Mouse (Mus musculus) lung, embryonic 15.5 days (tissue): ENCODE measurements around the gene Impg2. TPM values are rescaled to one million over a fixed set of nuclear protein-coding genes. Genes with fewer than 3 reads are reported as not detected.

ENCODE experiments used
- ATAC-seq: fragments of 200-750 bp; cut with Nextera tagmentation; 2 replicates; pipeline ENCODE4 v1.8.0; 2017; ENCODE audit warnings: moderate number of reproducible peaks, borderline replicate concordance; ENCODE audit not compliant: low FRiP score, low TSS enrichment; ENCODE audit errors: extremely low read depth
- H3K27ac ChIP-seq: fragments of 300-500 bp; sonication (generic); 2 replicates; pipeline ENCODE4 v1.5.1; 2015; ENCODE audit warnings: moderate library complexity, mild to moderate bottlenecking, inconsistent platforms
- H3K27me3 ChIP-seq: fragments of 300-500 bp; sonication (generic); 2 replicates; pipeline ENCODE4 v1.6.1; 2015; ENCODE audit warnings: inconsistent platforms
- H3K36me3 ChIP-seq: fragments of 300-500 bp; sonication (generic); 2 replicates; pipeline ENCODE4 v1.6.1; 2015; ENCODE audit warnings: inconsistent platforms
- H3K4me1 ChIP-seq: fragments of 300-500 bp; sonication (generic); 2 replicates; pipeline ENCODE4 v1.6.1; 2015; ENCODE audit warnings: inconsistent platforms
- H3K4me2 ChIP-seq: fragments of 300-500 bp; sonication (generic); 2 replicates; pipeline ENCODE4 v1.6.1; 2015; ENCODE audit warnings: inconsistent platforms, mild to moderate bottlenecking, moderate library complexity
- H3K4me3 ChIP-seq: fragments of 300-500 bp; sonication (generic); 2 replicates; pipeline ENCODE4 v1.5.1; 2015; ENCODE audit warnings: mild to moderate bottlenecking, inconsistent platforms
- H3K9ac ChIP-seq: fragments of 300-500 bp; sonication (generic); 2 replicates; pipeline ENCODE4 v1.6.1; 2015; ENCODE audit warnings: inconsistent platforms
- H3K9me3 ChIP-seq: fragments of 300-500 bp; sonication (generic); 2 replicates; pipeline ENCODE4 v1.6.1; 2016; ENCODE audit warnings: inconsistent platforms
- WGBS: fragments of 180-500 bp; shearing (Covaris S2); methylation state at CpG from one replicate; pipeline ENCODE4 v1.1.7; 2015; 5-methylcytosine and 5-hydroxymethylcytosine counted together
- polyA plus RNA-seq: library from polyadenylated mRNA; unstranded; fragments of >200 nt; fragmentation: Nextera tagmentation; extraction: Ambion mirVana; gene quantifications from 2 replicates; pipeline ENCODE4 v1.2.1, GENCODE M21; 2015

The Impg2 gene
- polyA plus RNA-seq = 0.08 and 0.10 TPM in 2 replicates

GRCm38 (mm10) chr16:56204051-56204450, at the start of gene Impg2:
Gene Impg2 (plus strand): TSS chr16:56204313.
- Histone ChIP-seq H3K4me1 (no peaks in the 10 kb centered on the region), H3K27ac (no peak within 1 kb of the TSS), H3K36me3 (no peaks in the 10 kb centered on the region), H3K4me3 (no peak within 1 kb of the TSS), H3K9ac (no peak within 1 kb of the TSS), H3K9me3 (no peaks in the 10 kb centered on the region), H3K27me3 (no peaks in the 10 kb centered on the region), H3K4me2 (no peak within 1 kb of the TSS)
- no peak for ATAC-seq
- WGBS = 53% methylated on average over 6 of the region's 6 CpGs

GRCm38 (mm10) chr16:56163466-56163865, 40.6 kb upstream of the Impg2 start:
- Histone ChIP-seq H3K4me2 (no peak overlapping the region), H3K36me3 (no peaks in the 10 kb centered on the region), H3K27me3 (no peaks in the 10 kb centered on the region), H3K27ac (no peak overlapping the region), H3K9ac (no peak overlapping the region), H3K4me3 (no peak overlapping the region), H3K9me3 (no peaks in the 10 kb centered on the region), H3K4me1 (no peaks in the 10 kb centered on the region)
- ATAC-seq = no peak
- 89% methylated on average over 7 of the region's 7 CpGs for WGBS

GRCm38 (mm10) chr16:56170247-56170646, 33.9 kb upstream of the Impg2 start:
- Histone ChIP-seq H3K4me1 (no peaks in the 10 kb centered on the region), H3K36me3 (peaks cover 9% of the 10 kb centered on the region; the same call in 1 of the 2 replicates), H3K4me3 (no peak overlapping the region), H3K4me2 (no peak overlapping the region), H3K9me3 (no peaks in the 10 kb centered on the region), H3K27ac (no peak overlapping the region), H3K9ac (no peak overlapping the region), H3K27me3 (no peaks in the 10 kb centered on the region)
- no peak for ATAC-seq

- H3K36me3 ChIP-seq = peaks cover 13% of the 10 kb centered on the region; the same call in 1 of the 2 replicates
- H3K9ac ChIP-seq = no peak overlapping the region
- H3K4me2 ChIP-seq = no peak overlapping the region
- H3K9me3 ChIP-seq = no peaks in the 10 kb centered on the region
- no peaks in the 10 kb centered on the region for H3K27me3 ChIP-seq
- H3K4me3 ChIP-seq = no peak overlapping the region
- no peaks in the 10 kb centered on the region for H3K4me1 ChIP-seq
- H3K27ac ChIP-seq = no peak overlapping the region
- ATAC-seq = no peak
- 54% methylated on average over 8 of the region's 8 CpGs for WGBS
Observed at GRCm38 (mm10) chr16:56175867-56176581, 28.1 kb upstream of the Impg2 start.

GRCm38 (mm10) chr16:56186863-56187262, 17.2 kb upstream of the Impg2 start:
- Histone ChIP-seq H3K27ac (no peak overlapping the region), H3K4me1 (no peaks in the 10 kb centered on the region), H3K4me3 (no peak overlapping the region), H3K9me3 (no peaks in the 10 kb centered on the region), H3K36me3 (peaks cover 28% of the 10 kb centered on the region), H3K9ac (no peak overlapping the region), H3K4me2 (no peak overlapping the region), H3K27me3 (no peaks in the 10 kb centered on the region)
- ATAC-seq = no peak
- WGBS = 73% methylated on average over 4 of the region's 4 CpGs

- WGBS = 86% methylated on average over 9 of the region's 9 CpGs
- no peak overlapping the region for H3K4me3 ChIP-seq
- ATAC-seq = no peak
- no peak overlapping the region for H3K9ac ChIP-seq
- no peak overlapping the region for H3K4me2 ChIP-seq
- H3K27me3 ChIP-seq = no peaks in the 10 kb centered on the region
- no peaks in the 10 kb centered on the region for H3K9me3 ChIP-seq
- no peaks in the 10 kb centered on the region for H3K4me1 ChIP-seq
- H3K27ac ChIP-seq = no peak overlapping the region
- H3K36me3 ChIP-seq = peaks cover 19% of the 10 kb centered on the region
Observed at GRCm38 (mm10) chr16:56188198-56188597, 15.9 kb upstream of the Impg2 start.

GRCm38 (mm10) chr16:56212740-56213139, 8.6 kb downstream of the Impg2 start:
- Histone ChIP-seq H3K36me3 (no peaks in the 10 kb centered on the region), H3K27me3 (no peaks in the 10 kb centered on the region), H3K4me3 (no peak overlapping the region), H3K9ac (no peak overlapping the region), H3K9me3 (no peaks in the 10 kb centered on the region), H3K27ac (no peak overlapping the region), H3K4me1 (no peaks in the 10 kb centered on the region), H3K4me2 (no peak overlapping the region)
- 56% methylated on average over 3 of the region's 3 CpGs for whole genome bisulfite sequencing
- no peak for ATAC-seq

GRCm38 (mm10) chr16:56227686-56228085, 23.6 kb downstream of the Impg2 start:
- H3K9ac ChIP-seq = no peak overlapping the region
- no peaks in the 10 kb centered on the region for H3K36me3 ChIP-seq
- ATAC-seq = no peak
- no peaks in the 10 kb centered on the region for H3K9me3 ChIP-seq
- no peaks in the 10 kb centered on the region for H3K27me3 ChIP-seq
- H3K4me3 ChIP-seq = no peak overlapping the region
- no peak overlapping the region for H3K4me2 ChIP-seq
- no peaks in the 10 kb centered on the region for H3K4me1 ChIP-seq
- H3K27ac ChIP-seq = no peak overlapping the region

- no peak; the same call in 1 of the 2 replicates for ATAC-seq
- 23% methylated on average over 2 of the region's 2 CpGs for WGBS
Observed at GRCm38 (mm10) chr16:56229455-56229854, 25.3 kb downstream of the Impg2 start.

GRCm38 (mm10) chr16:56231300-56231699, 27.2 kb downstream of the Impg2 start:
- Histone ChIP-seq H3K4me3 (no peak overlapping the region), H3K4me1 (no peaks in the 10 kb centered on the region), H3K4me2 (no peak overlapping the region), H3K27me3 (no peaks in the 10 kb centered on the region), H3K27ac (no peak overlapping the region), H3K36me3 (no peaks in the 10 kb centered on the region), H3K9me3 (no peaks in the 10 kb centered on the region), H3K9ac (no peak overlapping the region)
- ATAC-seq = no peak
- 53% methylated on average over 10 of the region's 10 CpGs for WGBS

More at GRCm38 (mm10) chr16:56229455-56229854, 25.3 kb downstream of the Impg2 start:
- Histone ChIP-seq H3K27me3 (no peaks in the 10 kb centered on the region), H3K36me3 (no peaks in the 10 kb centered on the region), H3K27ac (no peak overlapping the region), H3K4me1 (no peaks in the 10 kb centered on the region), H3K9me3 (no peaks in the 10 kb centered on the region), H3K4me2 (no peak overlapping the region), H3K4me3 (no peak overlapping the region), H3K9ac (no peak overlapping the region)

- Histone ChIP-seq H3K27me3 (no peaks in the 10 kb centered on the region), H3K27ac (no peak overlapping the region), H3K36me3 (no peaks in the 10 kb centered on the region), H3K4me2 (no peak overlapping the region), H3K4me3 (no peak overlapping the region), H3K9ac (no peak overlapping the region), H3K9me3 (no peaks in the 10 kb centered on the region), H3K4me1 (no peaks in the 10 kb centered on the region)
- ATAC-seq = no peak
- WGBS = 58% methylated on average over 10 of the region's 10 CpGs
Observed at GRCm38 (mm10) chr16:56232736-56233135, 28.6 kb downstream of the Impg2 start.

- no peaks in the 10 kb centered on the region for H3K27me3 ChIP-seq
- H3K9me3 ChIP-seq = no peaks in the 10 kb centered on the region
- H3K4me1 ChIP-seq = no peaks in the 10 kb centered on the region
- H3K36me3 ChIP-seq = no peaks in the 10 kb centered on the region
- no peak overlapping the region for H3K4me3 ChIP-seq
- no peak overlapping the region for H3K4me2 ChIP-seq
- H3K27ac ChIP-seq = no peak overlapping the region
- 83% methylated on average over 3 of the region's 3 CpGs for WGBS
- ATAC-seq = no peak
- no peak overlapping the region for H3K9ac ChIP-seq
Observed at GRCm38 (mm10) chr16:56246031-56246430, 41.9 kb downstream of the Impg2 start.

- Histone ChIP-seq H3K4me2 (no peak overlapping the region), H3K9ac (no peak overlapping the region), H3K9me3 (no peaks in the 10 kb centered on the region), H3K4me3 (no peak overlapping the region), H3K4me1 (no peaks in the 10 kb centered on the region), H3K27ac (no peak overlapping the region), H3K27me3 (no peaks in the 10 kb centered on the region), H3K36me3 (no peaks in the 10 kb centered on the region)
- WGBS = 76% methylated on average over 1 of the region's 1 CpGs
- ATAC-seq = no peak
Observed at GRCm38 (mm10) chr16:56273917-56274316, 69.8 kb downstream of the Impg2 start.
